Mouse (Mus musculus): Measurements from ENCODE around the gene Cldn18.

The Cldn18 gene

DNA sequence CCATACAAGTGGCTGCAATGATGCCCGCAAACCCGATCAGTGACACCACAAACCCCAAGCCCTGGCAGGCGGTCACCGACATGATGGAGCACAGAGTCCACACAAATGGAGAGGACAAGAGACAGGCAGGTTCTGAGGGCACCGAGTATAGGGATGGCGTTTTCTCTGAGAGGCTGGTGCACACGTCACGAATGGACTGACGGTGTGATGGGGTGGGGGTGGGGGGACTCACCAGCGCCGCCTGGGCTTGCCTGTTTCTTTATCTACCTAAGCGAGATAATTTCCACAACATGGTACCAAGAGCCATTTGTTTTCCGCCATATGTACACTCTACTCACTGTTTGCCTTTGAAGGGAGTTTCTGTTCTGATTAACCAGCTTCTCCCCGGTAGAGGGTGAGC, at the start of gene Cldn18:
Gene Cldn18, minus strand, starts transcription at position 134 of the 400 bp plus-strand sequence.
- no peak for DNase-seq

DNA sequence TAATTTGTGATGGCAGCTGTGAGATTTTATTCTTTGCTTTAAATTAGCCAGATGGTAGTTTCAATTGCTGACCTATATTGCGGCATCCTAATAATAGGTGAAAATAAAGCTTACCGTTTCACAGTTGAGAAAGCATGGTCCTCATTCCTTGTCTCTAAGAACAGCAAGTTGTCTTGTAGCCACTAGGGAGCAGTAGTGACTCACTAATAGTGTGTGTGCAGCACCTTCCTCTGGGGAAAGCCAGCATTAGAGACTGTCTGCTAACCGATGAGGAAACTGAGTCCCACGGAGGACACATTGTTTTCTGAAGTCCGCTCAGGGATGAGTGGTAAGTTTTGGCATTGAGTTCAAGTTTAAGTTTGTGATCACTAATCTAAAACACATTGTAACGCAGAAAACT, 46.5 kb upstream of the Cldn18 start:
- DNase-seq, result peak in 1 of 2 experiments; percentile 4

DNA sequence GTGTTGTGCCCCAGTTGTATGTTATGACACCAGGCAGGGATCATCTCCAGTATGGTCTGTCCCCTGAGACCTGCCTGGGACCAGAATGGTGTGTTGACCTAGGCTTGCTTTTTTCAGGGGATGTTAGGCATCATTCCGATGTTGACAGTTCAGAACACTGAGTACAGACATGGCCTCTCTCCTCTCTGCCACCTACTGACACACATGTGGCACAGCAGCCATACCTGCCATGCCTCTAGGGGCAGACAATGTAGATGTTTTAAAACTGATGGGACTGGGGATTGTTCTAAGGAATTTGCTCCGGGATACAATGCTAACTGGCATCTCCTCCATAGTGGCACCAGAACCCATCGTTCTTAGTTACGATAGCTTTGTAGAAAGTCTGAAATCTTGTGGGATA, 33.2 kb upstream of the Cldn18 start:
- DNase-seq, result no peak

DNA sequence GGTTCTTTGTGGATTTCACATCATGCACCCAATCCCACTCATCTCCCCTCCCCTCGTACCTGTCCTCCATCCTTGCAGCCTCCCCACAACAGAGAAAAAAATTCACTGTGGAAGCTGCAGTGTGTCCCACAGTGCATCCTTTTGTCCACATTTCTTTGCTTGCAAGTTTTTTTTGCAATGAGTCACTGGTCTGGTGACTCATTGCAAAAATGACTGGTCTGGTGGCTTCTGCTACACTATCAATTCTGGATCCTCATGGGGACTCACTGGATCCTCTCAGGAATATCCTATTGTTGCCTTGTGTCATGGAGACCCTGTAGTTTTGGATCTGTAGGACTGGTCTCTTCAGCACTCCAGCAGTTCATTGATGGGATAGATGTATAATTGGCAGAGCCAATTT, 31.2 kb upstream of the Cldn18 start:
- no peak for DNase-seq

DNA sequence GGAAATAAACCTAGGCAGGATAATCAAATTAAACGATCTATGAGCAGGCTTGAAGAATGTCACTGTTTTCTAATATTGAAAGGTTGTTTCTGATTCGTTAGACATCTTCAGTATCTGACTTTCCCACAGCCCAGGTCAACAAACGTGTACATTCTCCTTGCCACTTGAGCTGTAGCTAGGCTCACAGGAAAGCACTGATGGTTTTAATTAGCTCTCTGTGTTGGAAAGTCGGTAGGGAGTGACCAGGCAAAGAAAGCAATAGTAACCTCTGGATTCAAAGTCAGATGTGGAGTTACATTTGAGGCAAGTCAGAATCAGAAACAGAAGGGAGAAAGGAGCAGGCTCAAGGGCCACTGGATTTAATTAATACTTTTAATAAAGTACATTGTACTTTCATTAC, 30.7 kb upstream of the Cldn18 start:
- no peak for DNase-seq

DNA sequence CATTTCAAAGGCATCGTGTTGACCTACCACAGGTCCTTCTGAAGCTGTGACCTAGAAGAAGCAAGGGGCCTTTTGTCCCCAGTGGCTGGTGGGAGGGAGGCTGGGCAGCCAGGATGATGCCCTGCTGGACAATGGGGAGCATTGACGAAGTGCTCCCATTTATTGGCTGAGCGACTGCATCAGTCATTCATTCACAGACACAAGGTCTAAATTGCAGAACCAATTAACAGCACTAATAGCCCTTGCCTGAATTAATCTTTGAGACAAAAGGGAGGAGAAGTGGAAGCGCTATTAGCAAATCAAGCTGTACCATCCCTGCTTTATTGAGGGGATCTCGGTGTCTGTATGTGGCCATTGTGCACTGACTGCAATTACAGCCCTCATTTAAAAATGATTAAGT, 27.5 kb upstream of the Cldn18 start:
- no peak for DNase-seq

DNA sequence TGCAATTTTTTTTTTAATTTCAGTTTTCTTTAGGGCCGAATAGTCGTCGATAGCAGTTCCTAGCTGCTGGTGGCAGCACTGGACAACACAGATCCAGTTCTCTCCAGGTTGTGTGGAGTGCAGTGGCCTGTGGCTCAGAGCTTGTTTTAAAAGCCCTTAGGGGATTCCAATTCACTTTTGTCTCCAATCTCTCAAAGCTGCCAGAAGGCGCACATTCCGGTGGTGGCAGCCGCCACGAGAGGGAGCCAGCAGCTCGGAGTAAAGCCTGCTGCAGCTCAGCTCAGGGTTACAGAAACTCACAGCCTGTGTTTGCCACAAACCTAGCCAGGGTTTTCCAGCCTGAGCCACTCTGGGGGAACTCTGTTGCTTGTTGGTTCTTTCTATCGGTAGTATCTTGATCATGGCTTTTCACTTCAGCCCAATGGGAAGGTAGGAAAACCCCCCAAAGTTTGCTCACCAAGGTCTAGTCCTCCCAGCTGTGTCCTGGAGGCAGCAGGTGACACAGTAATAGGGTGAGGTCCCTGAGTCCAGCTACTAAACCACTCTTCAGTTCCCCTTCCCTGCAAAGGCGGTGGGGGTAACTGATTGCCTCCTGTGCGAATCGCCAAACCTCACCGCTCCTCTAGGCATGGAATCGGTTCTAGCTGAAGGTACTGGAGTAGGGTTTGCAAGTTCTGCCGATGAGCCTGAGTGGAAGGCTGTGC, 13.0 kb upstream of the Cldn18 start:
- peak; percentile 84 to 86 for DNase-seq

DNA sequence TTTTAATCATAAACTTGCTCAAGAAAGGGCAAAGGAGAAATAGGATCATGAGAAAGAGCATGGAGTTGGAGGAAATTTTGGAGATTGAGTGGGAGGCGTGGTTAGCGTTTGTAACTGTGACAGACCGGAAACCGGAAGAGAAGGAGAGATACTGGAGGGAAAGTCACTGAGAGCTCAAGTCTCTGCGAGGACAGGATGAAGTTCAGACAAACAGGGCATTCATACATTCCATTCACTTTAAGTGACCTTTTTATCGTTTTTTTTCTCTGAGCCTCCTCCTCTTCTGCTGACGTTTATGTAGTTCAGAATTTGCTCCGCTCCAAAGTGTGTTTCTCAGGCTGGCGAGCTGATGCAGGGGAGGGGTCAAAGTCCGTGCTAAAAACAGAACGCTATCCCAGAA, 10.8 kb upstream of the Cldn18 start:
- no peak for DNase-seq

DNA sequence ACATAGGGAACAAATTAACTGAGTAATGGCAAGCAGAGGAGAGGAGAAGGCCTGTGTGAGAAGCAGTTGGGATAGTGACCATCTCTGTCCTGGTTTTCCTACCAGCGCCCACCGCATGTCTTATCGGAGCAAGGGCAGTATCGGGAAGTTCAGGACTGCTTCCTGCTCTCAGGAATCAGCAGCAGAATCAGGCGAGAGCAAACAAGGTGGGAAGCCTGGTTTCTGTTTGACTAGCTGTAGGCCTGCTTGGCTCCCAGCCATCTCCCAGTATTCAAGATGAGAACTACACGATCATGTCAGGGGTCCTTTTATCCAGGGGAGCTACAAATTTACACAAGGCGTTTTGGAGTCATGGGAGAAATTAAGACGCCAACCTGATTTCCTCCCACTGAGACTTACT, 8.2 kb upstream of the Cldn18 start:
- DNase-seq, result no peak

DNA sequence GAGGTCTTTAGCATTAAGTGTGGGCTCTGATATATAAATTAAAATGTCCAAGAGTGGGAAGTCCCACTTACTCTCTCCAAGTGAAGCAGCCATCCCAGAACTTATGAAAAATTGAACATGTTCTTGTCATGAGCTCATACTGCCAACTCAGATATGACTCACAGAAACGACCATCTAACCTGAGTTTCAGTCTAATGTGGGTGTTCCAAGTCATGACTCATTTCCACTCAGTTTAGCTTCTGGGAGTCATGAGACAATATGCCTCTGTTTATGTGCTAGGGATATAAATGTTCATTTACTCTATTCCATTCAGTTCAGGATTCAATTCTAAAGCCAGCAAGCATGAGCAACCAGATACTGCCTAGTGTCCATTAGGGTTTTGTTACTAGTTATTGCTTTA, 2.9 kb upstream of the Cldn18 start:
- no peak for DNase-seq

DNA sequence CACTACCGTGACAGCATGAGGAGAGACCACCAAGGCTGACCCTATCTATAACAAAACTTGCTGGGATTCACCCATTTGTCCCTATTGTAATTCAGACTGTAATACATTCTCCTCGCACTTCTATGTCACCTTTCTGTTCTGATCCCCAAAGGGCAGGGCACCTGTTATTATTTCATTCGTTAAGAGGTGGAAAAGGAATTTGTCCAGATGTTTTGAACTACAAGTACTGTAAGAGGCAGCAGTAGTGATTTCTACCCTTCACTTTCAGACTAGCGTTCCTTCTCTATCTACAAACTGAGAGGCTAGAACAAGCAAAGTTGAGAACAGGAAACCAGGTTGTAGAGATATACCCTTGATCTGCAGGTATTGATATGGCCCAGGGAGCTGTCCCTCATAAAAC, 6.8 kb downstream of the Cldn18 start:
- no peak for DNase-seq

DNA sequence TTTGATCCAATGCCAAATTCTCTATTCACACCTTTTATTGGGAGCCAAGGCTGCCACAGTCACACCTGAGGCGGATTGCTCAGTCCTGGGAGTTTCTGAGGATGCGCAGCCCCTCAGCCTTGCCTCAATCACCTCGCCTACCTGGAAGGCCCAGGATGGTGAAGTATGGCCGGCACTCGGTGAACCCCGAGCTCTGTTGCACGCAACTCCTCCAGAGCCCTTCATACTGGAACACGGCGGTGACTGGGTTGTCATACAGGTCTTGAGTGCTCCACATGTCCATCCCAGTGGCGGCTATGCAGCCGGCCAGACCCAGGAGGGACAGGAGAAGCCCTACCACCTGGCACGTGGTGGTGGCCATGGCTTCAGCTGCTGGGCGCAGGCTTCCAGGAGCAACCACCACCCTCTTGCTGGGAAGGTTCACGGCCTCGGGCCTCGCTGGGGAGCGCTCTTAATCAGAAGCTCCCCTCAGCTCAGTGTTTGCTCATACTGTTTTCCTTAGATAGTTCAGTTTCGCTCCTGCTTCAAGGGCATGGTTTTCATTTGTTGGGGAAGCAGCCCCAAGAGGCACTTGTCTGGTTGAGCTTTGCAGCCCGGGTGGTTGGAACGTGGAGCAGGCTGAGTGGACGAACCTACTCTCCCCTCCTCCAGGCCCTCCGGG, 7.3 kb downstream of the Cldn18 start:
- no peak for DNase-seq

DNA sequence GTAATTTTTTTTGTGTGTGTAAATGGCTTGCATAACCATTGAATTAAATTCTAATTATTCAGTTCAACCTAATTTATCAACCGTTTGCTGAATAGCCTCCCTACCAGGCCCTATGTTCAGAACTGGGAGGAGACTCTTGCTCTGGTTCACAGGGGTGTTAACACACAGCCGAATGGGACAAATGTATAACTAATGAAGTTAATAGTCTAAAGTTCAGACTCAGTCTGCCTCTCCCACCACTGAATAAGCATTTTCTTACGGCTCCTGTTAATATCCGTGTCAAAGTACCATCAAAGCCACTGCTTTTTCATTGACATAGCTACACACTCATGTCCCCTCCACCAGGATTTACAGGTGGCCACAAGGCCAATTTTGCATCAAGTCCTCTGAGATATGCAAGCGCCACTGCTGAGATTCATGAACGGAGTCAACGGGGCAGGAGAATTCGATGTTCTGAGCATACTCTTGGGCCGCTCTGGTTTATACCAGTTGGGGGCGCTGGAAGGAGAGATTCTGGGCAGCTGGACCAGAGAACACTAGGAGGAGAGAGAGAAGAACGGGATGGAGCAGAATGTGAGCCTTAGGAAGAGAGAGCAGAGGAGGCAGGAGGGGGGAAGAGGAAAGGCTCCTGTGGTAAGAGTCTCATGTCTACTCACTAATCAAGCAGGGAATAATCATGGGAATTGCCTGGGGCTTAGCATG, 9.5 kb downstream of the Cldn18 start:
- peak; percentile 16 to 24 for DNase-seq

DNA sequence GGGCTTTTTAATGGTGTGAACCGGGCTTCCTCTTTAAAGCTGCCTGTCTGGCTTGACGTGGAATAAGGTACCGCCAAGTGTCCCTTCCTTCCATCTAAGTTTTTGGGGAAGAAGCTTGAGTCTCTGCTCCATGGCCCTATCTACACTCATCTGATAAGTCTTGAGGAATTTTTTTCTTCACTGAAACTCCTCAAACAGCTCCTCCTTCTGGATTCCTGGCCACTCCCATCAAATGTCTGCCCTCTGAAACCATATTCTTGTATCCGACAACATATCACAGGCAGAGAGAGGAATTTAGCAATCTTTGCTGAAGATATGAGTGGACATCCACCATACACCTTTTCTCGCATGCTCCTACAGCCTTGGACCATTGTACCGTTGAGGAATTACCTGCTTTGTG, 10.8 kb downstream of the Cldn18 start:
- DNase-seq, result no peak

DNA sequence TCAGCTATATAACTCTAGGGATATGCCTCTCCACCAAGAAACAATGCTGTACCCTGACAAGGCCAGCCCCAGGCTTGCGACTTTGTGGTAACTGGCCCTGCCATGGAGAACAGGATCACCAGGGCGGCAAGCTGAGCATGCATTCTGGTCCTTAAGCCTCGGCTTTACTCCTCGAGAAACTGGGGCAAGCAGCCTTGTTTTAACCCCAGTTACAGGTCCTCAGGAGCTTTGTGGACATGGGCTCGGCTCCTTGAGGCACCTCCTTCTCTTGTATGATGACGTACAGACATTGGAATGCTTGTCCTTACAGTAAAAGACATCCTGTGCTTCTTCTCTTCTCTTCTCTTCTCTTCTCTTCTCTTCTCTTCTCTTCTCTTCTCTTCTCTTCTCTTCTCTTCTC, 13.4 kb downstream of the Cldn18 start:
- DNase-seq, result no peak

DNA sequence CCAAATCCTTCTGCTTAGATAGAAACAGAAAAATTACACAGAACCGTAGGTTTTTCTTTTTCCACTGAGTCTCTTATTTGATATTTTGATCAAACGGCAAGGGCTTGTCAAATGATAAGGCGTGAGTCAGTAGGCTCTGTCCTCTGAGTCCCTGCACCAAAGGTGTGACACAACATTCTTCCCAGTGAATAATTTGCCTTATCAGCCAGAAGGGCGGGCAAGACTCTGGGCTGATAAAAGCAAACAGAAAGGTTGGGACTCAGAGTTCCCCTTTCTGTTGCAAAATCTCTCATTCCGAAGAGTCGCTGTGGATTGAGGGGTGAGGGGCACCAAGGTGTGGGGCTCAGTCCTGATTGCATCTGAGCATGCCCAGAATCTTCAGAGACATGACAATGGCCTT, 14.9 kb downstream of the Cldn18 start:
- DNase-seq, result no peak

DNA sequence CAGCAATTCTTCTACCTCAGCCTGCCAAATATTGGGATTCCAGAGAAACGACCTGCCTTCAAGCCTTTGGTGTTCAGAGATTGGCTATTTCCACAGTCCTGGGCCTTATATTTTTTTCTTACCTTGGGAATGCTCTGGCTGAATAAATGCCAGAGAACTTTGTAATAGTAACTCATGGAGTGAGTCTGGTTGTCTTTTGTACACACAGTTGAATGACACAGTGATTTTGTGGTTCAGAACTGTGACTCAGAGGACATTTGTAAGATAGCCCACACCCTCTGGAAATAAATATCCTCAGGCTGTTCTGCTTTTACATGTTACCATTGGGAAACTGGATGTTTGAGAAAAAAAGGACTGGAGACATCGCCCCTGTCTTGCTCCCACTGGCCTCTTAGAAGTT, 15.9 kb downstream of the Cldn18 start:
- no peak for DNase-seq

DNA sequence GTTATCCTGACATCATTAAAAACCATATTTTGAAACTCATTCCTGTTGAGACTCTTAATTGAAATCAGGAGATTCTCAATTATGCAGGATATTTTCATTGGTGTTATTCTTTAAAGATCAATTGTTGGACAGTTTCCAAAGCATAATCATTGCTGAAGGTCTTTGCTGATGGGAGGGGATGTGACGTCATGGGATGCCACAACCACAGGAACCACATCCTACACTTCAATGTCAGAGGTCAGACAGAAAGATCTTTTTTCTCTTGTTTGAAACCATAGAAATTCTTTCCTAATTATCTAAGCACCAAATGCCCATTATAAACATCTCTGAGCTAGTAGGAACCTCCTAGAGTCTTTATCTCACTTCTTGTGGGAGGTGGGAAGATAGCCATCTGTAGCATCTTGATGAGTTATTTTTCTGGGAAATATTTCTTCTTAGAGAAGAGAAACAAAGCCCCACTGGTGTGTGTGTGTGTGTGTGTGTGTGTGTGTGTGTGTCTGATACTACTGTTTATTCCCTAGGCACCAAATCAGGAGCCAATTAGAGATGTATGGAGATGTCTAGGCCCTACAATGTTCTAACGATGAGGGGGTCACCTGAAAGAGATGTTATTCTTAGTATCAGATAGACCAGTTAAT, 17.2 kb downstream of the Cldn18 start:
- no peak for DNase-seq

DNA sequence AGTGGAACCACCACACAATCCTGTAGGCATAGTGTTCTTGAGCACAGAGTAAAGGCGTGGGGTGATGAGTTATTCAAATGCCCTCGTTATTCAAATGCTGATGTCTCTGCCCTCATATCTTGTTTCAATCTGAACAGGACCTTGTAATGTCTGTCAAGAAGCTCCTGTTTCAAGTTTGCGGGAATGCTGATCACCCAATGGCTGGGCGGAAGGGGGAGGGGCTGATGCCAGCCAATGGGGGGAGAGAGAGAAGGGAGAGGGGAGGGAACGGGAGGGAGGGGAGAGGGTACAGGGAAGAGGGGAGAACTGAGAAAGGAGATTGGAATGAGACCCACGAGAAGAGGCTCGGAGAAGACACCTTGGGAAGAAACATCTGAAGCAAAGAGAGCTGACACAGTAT, 22.1 kb downstream of the Cldn18 start:
- no peak for DNase-seq

DNA sequence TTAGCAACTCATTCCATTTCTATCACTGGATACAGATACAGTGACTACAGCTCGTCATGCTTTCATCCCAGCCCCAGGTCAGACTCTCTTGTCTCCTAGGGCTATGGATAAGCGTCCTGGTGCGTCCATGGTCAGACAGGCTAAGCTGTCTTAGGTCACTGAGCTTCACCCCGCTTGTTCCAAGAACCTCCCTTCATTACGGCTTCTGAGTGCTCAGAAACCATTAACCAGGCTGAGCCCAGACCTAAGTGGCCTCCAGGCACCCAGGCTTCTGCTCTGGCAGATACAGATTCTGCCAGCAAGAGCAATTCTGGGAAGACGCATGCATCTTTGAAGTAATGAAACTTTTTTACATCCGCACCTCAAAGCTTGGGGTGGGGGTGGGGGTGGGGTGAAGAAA, 26.7 kb downstream of the Cldn18 start:
- DNase-seq, result no peak

DNA sequence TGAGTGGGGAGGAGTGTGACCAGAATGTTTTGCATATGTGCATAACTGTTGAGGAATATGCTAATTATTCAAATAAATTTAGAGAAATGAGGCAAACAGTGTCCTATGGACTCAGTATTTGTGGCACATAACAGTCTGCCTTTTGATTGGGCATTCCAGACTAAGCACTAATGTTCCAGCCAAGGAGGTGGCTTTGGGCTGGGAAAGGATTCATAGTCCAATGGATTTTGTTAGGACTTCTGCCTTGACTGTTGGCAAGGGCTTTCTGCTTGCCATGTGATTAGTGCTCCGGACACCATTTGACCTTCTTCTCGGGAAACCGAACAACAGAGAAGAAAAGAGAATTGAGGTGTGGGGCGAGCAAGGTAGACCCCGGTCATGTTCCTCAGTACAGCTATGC, 27.3 kb downstream of the Cldn18 start:
- DNase-seq, result no peak

DNA sequence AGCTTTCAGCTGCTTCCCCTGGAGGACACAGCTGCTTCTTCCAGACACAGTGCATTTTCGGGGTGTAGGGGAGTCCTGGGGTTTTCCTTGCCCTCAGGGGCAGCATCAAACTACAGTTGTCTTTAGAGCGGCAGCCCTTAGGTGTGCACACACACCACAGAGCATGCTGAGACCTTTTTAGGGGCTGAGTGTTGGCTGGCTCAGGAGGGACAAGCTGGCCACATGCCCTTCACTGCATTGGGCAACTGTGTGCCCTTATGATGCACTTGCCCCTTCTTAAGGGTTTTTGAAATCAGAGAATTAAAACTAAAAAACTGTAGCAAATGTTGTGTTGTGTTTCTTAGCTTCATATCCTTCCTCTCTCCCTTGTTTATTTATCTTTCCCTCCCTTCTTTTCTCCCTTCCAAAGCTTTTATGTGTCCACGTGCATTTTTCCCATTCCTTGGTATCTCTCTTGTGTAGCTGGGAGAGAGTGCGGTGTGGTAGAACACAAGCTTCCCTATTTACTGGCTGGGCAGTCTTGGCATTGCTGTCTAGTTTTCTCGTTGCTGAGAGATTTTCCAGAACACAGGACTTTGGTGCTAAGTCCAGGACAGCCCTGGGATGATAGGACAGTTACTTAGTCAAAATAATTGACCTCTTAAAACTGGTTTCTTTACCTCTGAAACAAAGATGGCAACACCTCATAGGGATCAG, 31.4 kb downstream of the Cldn18 start:
- no peak for DNase-seq

DNA sequence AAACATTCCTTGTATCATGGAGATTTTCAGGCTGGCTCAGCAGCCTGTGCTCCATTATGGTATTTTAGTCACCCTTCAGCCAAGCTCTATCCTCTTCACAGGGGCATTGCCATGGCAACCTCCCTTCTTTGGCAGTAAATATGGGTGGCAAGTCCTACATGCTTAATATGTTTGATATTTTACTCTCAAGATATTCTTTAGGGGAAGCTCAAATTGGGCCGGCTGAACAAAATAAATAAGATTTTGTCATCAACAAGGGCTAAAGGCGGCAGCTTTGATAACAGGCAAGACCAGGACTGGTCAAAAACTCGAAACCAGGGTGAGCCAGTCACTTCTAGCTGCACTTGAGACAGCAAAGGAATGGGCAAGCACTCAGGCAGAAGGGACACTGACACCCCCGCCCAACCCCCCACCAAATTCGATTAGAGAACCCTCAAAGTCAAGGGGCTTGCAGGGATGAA, 32.0 kb downstream of the Cldn18 start:
- DNase-seq, result no peak

Measured in kidney, postnatal 4 days (tissue).